Mouse (Mus musculus): Measurements from ENCODE around the gene Lair1.

DNA sequence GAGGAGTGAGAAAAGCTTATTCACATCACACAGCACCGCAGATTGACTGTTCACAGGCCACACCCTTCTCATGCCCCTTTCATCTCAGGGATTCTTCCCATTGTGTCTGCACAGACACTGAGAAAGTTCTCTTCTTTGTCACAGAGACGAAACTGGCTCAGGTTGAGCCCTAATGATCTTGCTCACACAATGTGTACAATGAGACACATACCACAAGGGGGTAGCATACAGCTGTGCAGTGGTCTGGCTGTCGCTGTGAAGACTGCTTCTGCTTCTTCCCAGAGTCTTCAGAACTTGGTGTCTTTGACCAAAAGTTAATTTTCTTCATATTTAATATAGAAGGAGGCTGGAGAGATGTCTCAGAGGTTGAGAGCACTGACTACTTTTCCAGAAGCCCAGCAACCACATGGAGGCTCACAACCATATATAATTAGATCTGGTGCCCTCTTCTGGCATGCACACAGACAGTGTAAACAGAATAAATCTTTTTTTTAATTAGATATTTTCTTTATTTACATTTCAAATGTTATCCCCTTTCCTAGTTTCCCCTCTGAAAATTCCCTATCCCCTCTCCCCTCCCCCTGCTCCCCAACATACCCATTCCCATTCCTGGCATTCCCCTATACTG is 36.1 kb downstream of the Lair1 start:
- TF ChIP-seq CTCF (conservative IDR thresholded peaks at IDR 0.05; ENCODE audit: low read length): peak; percentile 52
- TF ChIP-seq NANOG (IDR thresholded peaks at IDR 0.05; ENCODE audit: borderline replicate concordance, low read length): no peak
- TF ChIP-seq POU5F1 (IDR thresholded peaks at IDR 0.05; ENCODE audit: borderline replicate concordance, low read length): no peak

Measured in E14TG2a.4 (cell line).